12 mouse cellular contexts compared by ENCODE assay signal in genomic region chr13:94158864-94159477, GRCm38 (mm10).
DNase-seq lines count a peak whose midpoint lies in the region; ATAC-seq and TF ChIP-seq lines count a peak whose summit lies in the region.
"Had no signal": no experiment of that assay in that cellular context is flagged by ENCODE, and none has a peak within 500 bp of the region (broad histone marks: within the 10 kb centered on the region; RNA-seq: fewer than 3 reads in every experiment).

No protein-coding gene starts in this region.

- no peak for TF ChIP-seq CTCF in small intestine, adult 2 months (IDR thresholded peaks at IDR 0.05; ENCODE audit: extremely low read depth, insufficient read length, insufficient replicate concordance, low read depth, low read length)

- peaks cover 11 to 15% of the 10 kb centered on the region in 2 experiments for H3K4me1 ChIP-seq in heart, embryonic 14.5 days (ENCODE audit: control insufficient read depth in 2 of 2, insufficient read depth in 2 of 2, low read length in 2 of 2)
- H3K4me1 ChIP-seq in midbrain, embryonic 14.5 days (ENCODE audit: control insufficient read depth, insufficient read depth, low read length), result no peaks in the 10 kb centered on the region
- H3K4me1 ChIP-seq in midbrain, embryonic 10.5 days, result peaks cover 27% of the 10 kb centered on the region
- peaks cover 15% of the 10 kb centered on the region for H3K4me1 ChIP-seq in heart, embryonic 16.5 days (ENCODE audit: control insufficient read depth, insufficient read depth, low read length)
- H3K4me1 ChIP-seq in small intestine, adult 2 months (ENCODE audit: control insufficient read depth, insufficient read depth, insufficient read length, low read length), result peaks cover 31% of the 10 kb centered on the region

- H3K4me3 ChIP-seq in heart, embryonic 14.5 days (ENCODE audit: control insufficient read depth in 1 of 2, insufficient read depth in 1 of 2, low read depth in 1 of 2, low read length in 2 of 2), result no peak overlapping the region
- no peak overlapping the region for H3K4me3 ChIP-seq in midbrain, embryonic 14.5 days (replicated peaks; ENCODE audit: low read depth, low read length)
- H3K4me3 ChIP-seq in midbrain, embryonic 10.5 days, result no peak overlapping the region
- no peak overlapping the region for H3K4me3 ChIP-seq in heart, embryonic 16.5 days (ENCODE audit: low read length)
- no peak overlapping the region for H3K4me3 ChIP-seq in small intestine, adult 2 months (ENCODE audit: low read depth, low read length)
- H3K4me3 ChIP-seq: hindbrain, embryonic 12.5 days; left cerebral cortex, adult 2 months; neural tube, embryonic 15.5 days had no signal

- no peak overlapping the region for H3K4me2 ChIP-seq in heart, embryonic 14.5 days (ENCODE audit: low read length)
- no peak overlapping the region for H3K4me2 ChIP-seq in midbrain, embryonic 14.5 days (ENCODE audit: low read length)
- H3K4me2 ChIP-seq in heart, embryonic 16.5 days (ENCODE audit: low read depth, low read length), result 0 out of 2 replicates have a peak overlapping the region, but pooled peaks have one; percentile 2
- H3K4me2 ChIP-seq: hindbrain, embryonic 12.5 days; neural tube, embryonic 15.5 days had no signal

- no peak overlapping the region for H3K9ac ChIP-seq in heart, embryonic 14.5 days (ENCODE audit: low read length)
- no peak overlapping the region for H3K9ac ChIP-seq in midbrain, embryonic 14.5 days (replicated peaks; ENCODE audit: low read length)
- H3K9ac ChIP-seq in heart, embryonic 16.5 days (ENCODE audit: low read length), result no peak overlapping the region
- H3K9ac ChIP-seq: hindbrain, embryonic 12.5 days; neural tube, embryonic 15.5 days had no signal

- no peaks in the 10 kb centered on the region for H3K9me3 ChIP-seq in heart, embryonic 14.5 days (ENCODE audit: control insufficient read depth, low read length)
- no peaks in the 10 kb centered on the region for H3K9me3 ChIP-seq in midbrain, embryonic 14.5 days (ENCODE audit: control insufficient read depth, low read length)
- H3K9me3 ChIP-seq in midbrain, embryonic 10.5 days (replicated peaks), result peaks cover 5% of the 10 kb centered on the region; the same call in 1 of the 2 replicates
- H3K9me3 ChIP-seq in heart, embryonic 16.5 days (replicated peaks; ENCODE audit: control insufficient read depth, low read length), result peaks cover 2% of the 10 kb centered on the region; the same call in 1 of the 2 replicates
- H3K9me3 ChIP-seq: hindbrain, embryonic 12.5 days; neural tube, embryonic 15.5 days had no signal

- H3K27ac ChIP-seq in heart, embryonic 14.5 days (replicated peaks in 1 of 2; ENCODE audit: control insufficient read depth in 1 of 2, insufficient read depth in 1 of 2, low read depth in 2 of 2, low read length in 2 of 2), result peak overlapping the region; percentile 55 to 69
- H3K27ac ChIP-seq in midbrain, embryonic 14.5 days (replicated peaks; ENCODE audit: low read depth, low read length), result no peak overlapping the region
- no peak overlapping the region for H3K27ac ChIP-seq in midbrain, embryonic 10.5 days (replicated peaks)
- peak overlapping the region; percentile 79 for H3K27ac ChIP-seq in heart, embryonic 16.5 days (ENCODE audit: low read length)
- peak overlapping the region; percentile 96 for H3K27ac ChIP-seq in small intestine, adult 2 months (ENCODE audit: insufficient read depth, low read depth, low read length)
- H3K27ac ChIP-seq: hindbrain, embryonic 12.5 days; left cerebral cortex, adult 2 months; neural tube, embryonic 15.5 days had no signal

- no peaks in the 10 kb centered on the region for H3K27me3 ChIP-seq in heart, embryonic 14.5 days (ENCODE audit: control insufficient read depth, insufficient read depth, low read length)
- no peaks in the 10 kb centered on the region for H3K27me3 ChIP-seq in midbrain, embryonic 14.5 days (ENCODE audit: control insufficient read depth, insufficient read depth, low read length)
- no peaks in the 10 kb centered on the region for H3K27me3 ChIP-seq in midbrain, embryonic 10.5 days (ENCODE audit: low read depth, poor library complexity, severe bottlenecking)
- H3K27me3 ChIP-seq in heart, embryonic 16.5 days (ENCODE audit: control insufficient read depth, insufficient read depth, low read length), result no peaks in the 10 kb centered on the region
- H3K27me3 ChIP-seq in small intestine, adult 2 months (ENCODE audit: control insufficient read depth, insufficient read depth, low read length), result no peaks in the 10 kb centered on the region
- H3K27me3 ChIP-seq: hindbrain, embryonic 12.5 days; neural tube, embryonic 15.5 days had no signal

- ATAC-seq in heart, embryonic 14.5 days (ENCODE audit: insufficient number of reproducible peaks, insufficient read depth, low FRiP score, low read depth), result no peak
- no peak for ATAC-seq in midbrain, embryonic 14.5 days (ENCODE audit: low FRiP score, low TSS enrichment)
- peak; percentile 52; the same call in 1 of the 2 replicates for ATAC-seq in heart, embryonic 16.5 days (replicated peaks; ENCODE audit: extremely low read depth, insufficient read depth, low FRiP score)

- DNase-seq in heart, adult 8-10 months (ENCODE audit: low spot score), result no peak
- peak; percentile 56 for DNase-seq in midbrain, embryonic 14.5 days
- DNase-seq in midbrain, embryonic 10.5 days (ENCODE audit: low spot score), result no peak
- no peak for DNase-seq in adrenal gland, adult 8-10 months
- no peak for DNase-seq in spleen, postnatal 14 days (ENCODE audit: low spot score in 2 of 2)
- DNase-seq: adrenal gland, postnatal 25 days had no signal

- 23% methylated on average over 6 of the region's 6 CpGs for WGBS in heart, embryonic 14.5 days
- 53% methylated on average over 6 of the region's 6 CpGs for WGBS in midbrain, embryonic 14.5 days
- WGBS in midbrain, embryonic 10.5 days, result 50% methylated on average over 6 of the region's 6 CpGs
- 33% methylated on average over 6 of the region's 6 CpGs for WGBS in heart, embryonic 16.5 days
- 65% methylated on average over 6 of the region's 6 CpGs for WGBS in small intestine, adult 2 months

- no peaks in the 10 kb centered on the region for H3K36me3 ChIP-seq in heart, embryonic 14.5 days (ENCODE audit: control insufficient read depth, insufficient read depth, low read length)
- H3K36me3 ChIP-seq in midbrain, embryonic 14.5 days (ENCODE audit: control insufficient read depth, insufficient read depth, low read length), result no peaks in the 10 kb centered on the region
- H3K36me3 ChIP-seq in midbrain, embryonic 10.5 days, result no peaks in the 10 kb centered on the region
- no peaks in the 10 kb centered on the region for H3K36me3 ChIP-seq in heart, embryonic 16.5 days (ENCODE audit: control insufficient read depth, insufficient read depth)
- H3K36me3 ChIP-seq in small intestine, adult 2 months (ENCODE audit: control insufficient read depth, insufficient read depth, low read length), result no peaks in the 10 kb centered on the region
- H3K36me3 ChIP-seq: hindbrain, embryonic 12.5 days; neural tube, embryonic 15.5 days had no signal

- no peak for TF ChIP-seq POLR2A in small intestine, adult 2 months (IDR thresholded peaks at IDR 0.05; ENCODE audit: low read depth, low read length)

Comparison
In these comparisons a context has a peak if more than half of its experiments do, and no peak if none do; other contexts are left out.
1. H3K27ac ChIP-seq: peak in heart, embryonic 14.5 days (2 of 2), heart, embryonic 16.5 days (single experiment) and small intestine, adult 2 months (single experiment); none in midbrain, embryonic 14.5 days (single experiment) and midbrain, embryonic 10.5 days (single experiment).